Mouse (Mus musculus): ENCODE data around the gene Cacna2d3. TPM values are rescaled to one million over a fixed set of nuclear protein-coding genes. Genes with fewer than 3 reads are reported as not detected.

Cacna2d3 gene
- total RNA-seq, 1 experiment from 2014 or later, result 3.7 TPM

- DNase-seq, result no peak
These were observed 806.7 kb downstream of the Cacna2d3 start for GRCm38 (mm10) chr14:28915004-28915403.

GRCm38 (mm10) chr14:28907659-28908058, 814.0 kb downstream of the Cacna2d3 start:
- no peak for DNase-seq

GRCm38 (mm10) chr14:28892530-28892929, 829.1 kb downstream of the Cacna2d3 start:
- no peak for DNase-seq

GRCm38 (mm10) chr14:28887373-28887772, 834.3 kb downstream of the Cacna2d3 start:
- DNase-seq, result no peak

DNA sequence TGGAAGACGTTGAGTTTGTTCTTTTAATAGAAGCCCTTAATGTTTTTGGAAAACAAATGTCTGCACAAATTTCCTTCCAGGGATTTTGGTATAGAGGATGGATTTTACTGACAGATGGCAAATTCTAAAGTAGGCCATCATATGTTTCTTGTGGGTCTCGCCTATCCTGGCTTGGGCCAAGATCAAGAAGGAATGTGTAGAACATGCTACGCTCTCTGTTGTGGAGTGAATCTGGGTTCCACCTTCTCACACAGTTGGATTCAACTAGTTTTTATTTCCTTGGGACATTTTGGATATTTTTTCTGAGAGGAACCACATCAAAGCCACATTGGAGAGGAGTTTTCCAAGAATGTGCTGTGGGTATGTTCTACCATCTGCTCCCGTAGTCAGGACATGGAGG, 835.0 kb downstream of the Cacna2d3 start:
- no peak for DNase-seq

DNA sequence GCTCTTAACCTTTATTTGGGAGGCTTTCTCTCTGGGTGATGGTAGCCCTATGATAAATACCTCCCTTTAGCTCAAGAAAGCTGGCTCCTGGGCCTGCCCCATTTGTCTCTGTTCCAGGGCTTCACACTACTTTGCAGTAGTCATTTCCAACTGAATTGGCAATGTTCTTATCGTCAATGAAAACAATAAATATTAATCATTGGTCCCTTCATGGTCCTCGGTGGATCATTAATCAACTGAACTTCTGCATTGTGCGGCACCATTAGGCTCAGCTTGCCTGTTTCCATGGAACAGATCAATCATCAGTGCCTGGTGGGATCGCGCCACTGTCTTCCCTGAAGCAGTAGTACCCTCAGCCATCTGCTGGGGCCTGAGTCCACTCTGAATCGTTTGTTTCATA, 850.7 kb downstream of the Cacna2d3 start:
- DNase-seq, result no peak

DNA sequence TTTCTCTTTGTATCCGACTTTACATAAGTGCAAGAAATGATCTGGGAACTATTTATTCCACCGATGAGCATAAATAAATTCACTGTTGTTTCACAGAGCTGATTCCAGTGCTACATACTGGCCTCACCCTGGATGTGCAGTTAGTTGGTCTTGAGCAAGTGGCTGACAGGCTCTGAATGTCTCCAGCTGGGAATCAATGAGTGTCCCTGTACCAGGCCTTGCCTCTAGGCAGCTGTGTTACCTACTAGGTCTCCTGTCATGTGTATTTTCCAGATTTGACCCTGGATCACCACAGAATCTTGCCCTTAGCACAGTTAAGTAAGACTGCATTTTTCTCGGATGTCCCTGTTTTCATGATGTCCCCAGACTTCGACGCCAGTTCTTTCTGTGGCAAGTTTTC, 851.3 kb downstream of the Cacna2d3 start:
- DNase-seq, result no peak

- DNase-seq, result no peak
These were observed 856.7 kb downstream of the Cacna2d3 start for GRCm38 (mm10) chr14:28864925-28865324.

DNA sequence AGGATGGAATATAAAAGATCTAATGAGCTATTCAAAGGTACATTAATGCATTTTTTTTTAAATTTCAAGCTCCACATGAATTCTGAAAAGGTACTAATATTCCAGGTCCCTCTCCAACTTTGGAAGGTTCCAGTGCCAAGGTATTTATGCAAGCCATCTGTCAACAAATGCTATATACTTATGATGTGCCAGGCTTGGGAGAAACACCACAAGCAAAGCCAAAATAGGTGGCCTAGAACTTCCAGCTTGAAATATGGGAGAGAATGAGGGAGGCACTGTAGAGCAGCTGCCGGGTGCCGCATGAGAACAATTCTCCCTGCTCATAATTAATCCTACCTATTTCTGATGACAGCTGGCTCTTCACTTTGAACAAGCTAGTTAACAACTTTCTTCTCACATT, 860.5 kb downstream of the Cacna2d3 start:
- no peak for DNase-seq

Other genes with a start within 250 kb of the Cacna2d3 start
- 101 and 108 TPM in 2 replicates for gene Selenok, start 246.4 kb upstream of the Cacna2d3 start, total RNA-seq (2021)